Mouse (Mus musculus) spleen, postnatal 36 days (tissue): Measurements from ENCODE around the gene Tmem106c.

Experiments
- DNase-seq, 2 experiments: peaks; one replicate each; pipeline ENCODE4 v3.0.0; 2022; ENCODE audit warnings: low spot score in 2 of 2, mixed read lengths in 1 of 2

Tmem106c gene

DNA sequence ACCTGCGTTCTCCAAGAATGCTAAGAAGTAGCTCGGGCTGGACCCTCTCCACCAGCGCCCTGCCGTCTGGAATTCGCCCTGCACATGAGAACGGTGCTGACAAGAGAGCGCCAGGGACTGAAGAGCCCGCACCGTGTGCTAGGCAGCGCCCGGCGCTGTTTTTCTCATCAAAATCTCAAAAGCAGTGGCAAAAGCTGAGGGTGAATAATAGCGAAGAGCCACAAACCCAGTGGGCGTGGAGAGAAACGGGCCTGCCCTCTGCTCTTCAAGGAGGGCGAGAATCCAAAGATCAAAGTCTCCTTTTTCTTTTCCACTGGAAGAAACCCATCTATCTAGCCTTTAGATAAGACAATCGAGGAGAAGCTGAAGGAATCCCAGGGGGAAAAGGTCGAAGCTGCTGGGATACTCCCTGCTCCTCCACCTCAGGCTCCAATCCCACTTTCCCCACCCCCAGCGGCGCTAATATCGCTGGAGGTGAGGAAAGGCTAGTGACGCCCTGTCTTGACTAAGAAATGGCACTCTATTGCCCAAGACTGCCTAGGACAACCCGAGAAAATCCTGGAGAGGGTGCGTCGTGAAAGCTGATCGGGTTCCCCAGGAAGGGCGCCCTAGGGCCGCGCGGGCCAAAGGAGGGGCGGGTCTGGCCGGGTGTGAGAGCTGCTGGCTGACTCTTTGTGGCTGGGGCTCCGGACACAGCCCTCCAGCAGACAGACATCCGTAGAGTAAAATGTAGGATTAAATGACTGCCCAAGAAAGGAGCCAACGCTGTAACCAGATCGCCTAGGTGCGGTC, 37.5 kb downstream of the Tmem106c start:
- DNase-seq = no peak

DNA sequence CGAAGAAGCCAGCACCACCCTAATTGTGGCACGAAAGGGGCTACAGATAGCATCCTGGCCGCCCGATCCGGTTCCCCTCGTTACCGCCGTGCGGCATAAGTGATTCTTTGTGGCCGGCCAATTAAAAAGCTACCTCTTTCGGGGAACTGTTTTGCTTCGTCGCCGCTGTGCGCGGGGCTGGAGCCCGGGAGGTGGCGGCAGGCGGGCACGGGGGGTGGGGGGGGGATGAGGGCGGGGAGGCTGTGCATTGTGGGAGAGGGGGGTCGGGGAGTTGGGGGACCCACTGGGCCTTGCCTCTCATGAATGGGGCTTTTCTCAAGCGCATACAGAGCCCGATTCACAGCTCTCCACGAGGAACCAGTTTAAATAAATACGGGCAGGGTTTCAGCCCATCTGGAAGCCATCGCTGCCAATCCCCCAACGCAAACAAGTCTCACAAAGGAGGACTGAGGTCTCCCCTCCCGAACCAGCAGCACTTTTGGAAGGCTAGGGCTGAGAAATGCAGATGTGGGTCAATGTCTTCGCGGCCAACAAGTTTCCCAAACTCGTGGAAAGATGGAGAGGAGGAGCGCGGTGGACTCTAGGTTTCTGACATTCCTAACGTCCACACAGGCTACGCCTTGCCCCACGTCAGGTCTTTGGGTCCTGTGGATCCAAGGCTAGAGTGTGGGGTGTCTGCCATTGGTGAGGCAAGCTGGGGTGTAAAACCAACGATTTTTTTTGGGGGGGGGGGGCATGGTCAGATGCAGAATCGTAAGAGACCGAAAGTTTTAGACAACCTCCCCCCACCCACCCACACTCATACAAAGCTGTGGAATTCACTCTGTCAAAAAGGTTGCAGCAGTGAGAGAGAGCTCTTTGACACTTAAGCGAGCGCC, 38.4 kb downstream of the Tmem106c start:
- no peak for DNase-seq

DNA sequence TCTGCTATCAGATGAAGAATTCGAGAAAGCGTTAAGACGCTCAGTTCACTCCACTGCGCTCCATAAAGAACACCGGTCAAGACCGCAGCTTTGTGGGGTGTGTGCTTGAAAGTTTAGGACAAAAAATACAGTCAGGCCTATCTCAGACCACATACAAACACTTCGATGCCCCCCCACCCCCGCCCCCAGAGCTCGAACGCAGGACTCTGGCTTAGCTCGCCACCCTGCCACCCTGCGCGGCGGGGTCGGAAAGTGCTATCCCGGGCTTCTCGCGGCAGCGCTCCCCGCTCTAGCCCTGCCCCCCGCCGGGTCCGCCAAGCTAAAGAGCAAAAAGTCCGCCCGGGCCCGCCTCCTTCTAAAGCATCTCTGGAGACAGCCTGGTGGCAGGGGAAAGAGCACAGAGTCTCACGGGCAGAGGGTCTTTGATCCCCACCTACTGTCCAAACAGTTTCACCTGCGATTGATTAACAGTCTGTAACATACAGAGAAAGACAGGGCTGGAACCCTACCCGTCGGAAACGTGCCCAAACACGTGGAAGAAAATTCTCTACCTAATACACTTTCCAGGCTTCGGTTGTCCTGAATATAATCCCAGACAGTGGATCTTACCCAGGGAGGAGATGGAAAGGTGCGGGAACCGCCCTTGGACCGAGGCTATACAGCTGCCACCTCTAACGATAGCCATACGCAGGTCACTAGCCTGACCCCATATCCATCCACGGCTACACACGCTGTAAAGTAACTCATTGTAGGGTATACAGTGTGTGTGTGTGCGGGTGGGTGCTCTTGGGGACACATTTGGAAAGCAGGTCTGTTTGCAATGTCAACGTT, 39.2 kb downstream of the Tmem106c start:
- no peak for DNase-seq

DNA sequence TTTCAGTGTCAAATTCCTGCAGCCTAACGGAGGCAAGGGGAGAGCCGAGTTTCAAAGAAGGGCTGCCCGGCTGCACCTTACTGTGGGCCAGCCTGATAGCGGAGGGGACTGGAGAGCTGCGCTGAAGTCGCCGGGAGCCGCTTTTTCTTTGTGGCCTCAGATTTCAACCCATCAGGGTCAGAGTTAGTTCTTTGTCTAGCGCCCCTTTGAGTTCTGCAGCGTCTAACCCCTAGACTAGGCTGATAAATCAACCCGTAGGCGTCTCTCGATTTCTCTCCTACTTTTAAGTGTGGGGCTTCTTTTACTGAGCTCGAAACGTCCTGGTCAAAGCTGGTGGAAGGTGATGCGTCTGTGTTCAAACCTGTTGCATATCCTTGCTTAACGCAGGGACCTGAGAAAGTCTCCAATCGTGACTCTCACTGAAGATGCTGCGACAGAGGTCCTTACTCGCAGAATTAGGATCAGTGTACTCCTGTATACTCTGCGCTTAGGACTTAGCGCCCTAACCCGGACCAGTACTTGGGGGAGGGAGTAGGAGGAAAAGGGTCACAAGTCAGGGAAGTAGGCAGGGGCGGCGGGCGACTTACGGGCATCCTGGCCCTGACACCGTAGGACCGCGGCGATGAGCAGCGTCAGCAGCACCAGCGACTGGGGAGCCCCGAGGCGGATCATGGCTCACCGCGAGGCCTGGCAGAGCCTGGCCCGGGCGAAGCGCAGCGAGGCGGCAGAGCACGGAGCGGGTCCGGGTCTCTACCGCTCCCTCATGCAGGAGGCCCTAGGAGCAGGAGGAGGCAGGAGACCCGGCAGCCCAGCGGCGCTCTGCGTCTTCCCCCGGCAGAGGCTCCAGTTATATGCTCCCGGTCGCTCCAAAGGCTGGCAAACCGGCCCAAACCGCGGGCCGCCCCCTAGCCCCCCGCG, 40.1 kb downstream of the Tmem106c start, which contains the start of gene Col2a1:
TSS of gene Col2a1 (minus strand) at position 874 of the 918 bp plus-strand sequence.
- DNase-seq = no peak

DNA sequence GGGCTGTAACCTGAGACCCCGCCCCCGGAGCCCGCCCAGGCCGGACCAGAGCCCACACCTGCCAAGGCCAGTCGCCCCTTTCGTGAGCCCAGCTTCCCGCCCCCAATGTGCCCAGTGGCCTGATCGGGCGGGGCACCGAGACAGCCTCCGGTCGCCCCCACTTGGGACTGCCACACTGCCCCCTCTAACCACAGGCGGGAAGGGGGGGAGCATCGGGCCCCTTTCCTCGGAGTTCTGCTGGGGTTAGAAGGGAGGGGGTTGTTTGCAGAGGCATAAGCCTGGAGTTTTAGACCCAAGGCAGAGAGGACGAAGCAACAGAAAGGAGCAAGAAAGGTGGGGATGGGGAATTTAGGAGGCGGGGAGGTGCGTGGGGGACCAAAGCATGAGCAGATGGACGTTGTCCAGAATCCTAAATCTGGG, 40.8 kb downstream of the Tmem106c start:
- no peak for DNase-seq

DNA sequence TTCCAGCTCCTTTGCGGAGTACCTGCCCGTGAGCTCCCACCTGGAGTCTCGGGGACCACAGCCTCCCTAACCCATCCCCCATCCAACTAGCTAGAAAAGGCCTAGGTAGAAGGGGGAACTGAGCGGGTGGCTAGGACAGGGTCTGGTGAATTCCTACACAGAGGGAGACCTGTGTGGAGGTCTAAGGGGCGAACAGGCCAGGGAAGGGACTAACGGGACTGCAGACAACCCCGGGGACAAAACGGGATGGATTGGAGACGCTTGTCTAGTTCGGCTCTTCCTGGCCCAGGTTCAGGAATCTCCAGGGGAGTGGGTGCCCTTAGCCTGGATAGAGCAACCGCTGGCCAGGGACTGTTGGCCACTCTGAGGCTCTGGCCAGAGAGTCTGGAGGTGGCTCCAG, 41.2 kb downstream of the Tmem106c start:
- DNase-seq = no peak

DNA sequence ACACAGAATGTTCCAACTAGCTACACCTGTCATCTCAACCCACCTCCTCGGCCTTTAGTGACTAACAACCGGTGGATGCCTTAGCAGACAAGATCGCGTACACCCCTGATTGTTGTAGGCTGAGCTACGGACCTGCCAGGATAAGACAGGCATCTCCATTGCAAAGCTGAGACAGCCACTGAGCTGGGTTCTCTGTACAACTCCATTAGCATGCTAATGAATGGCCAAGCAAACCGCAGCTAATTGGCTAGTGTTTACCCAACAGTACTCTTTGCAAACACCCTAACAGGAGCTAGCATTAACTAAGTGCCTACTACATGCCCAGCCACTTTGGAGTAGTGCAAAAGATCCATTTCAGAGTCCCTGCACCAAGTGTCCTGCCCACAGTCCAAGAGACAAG, 48.8 kb downstream of the Tmem106c start:
- DNase-seq = no peak

DNA sequence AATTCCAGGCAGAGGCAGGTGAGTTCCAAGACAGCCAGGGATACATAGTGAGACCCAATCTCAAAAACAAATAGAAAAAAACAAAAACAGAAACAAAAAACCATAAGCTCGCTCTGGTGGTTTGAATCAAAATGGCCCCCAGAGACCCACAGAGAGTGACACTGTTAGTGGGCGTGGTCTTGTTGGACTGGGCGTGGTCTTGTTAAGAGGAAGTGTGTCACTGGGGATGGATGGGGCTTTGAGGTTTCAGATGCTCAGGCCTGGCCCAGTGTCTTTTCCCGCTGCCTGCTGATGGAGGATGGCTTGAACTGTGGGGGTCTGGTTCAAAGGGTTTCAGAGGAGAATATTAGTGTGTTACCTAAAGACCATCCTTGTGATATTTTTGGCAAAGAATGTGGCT, 53.9 kb downstream of the Tmem106c start:
- no peak for DNase-seq

DNA sequence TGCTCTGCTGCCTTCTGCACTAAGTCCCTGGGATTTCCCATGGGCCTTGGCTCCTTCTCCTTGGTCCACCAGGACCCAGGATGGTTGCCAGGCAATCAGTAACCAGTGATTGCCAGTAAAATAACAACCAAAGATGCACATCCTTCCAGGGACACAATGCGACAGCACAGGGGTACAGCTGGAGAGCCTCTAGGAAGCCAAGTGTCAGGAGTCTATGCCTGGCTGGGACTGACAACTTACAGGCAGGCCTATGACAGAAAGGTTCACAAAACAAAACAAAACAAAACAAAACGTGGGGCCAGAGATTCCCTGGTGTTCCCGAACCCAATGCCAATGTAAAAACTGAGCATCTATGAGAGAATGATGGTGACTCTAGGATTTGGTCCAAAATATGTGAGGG, 55.0 kb downstream of the Tmem106c start:
- DNase-seq = no peak
